Mouse (Mus musculus) hindbrain, embryonic 11.5 days (tissue): ENCODE data around the gene Tnfsf12. TPM values are rescaled to one million over a fixed set of nuclear protein-coding genes. Genes with fewer than 3 reads are reported as not detected.
A peak's percentile ranks its signal among the peaks of the same experiment; 100 is the strongest.

ENCODE experiments used
- ATAC-seq: fragments of 200-750 bp; cut with Nextera tagmentation; 2 replicates; pipeline ENCODE4 v1.8.0; 2017; ENCODE audit warnings: mild to moderate bottlenecking, moderate TSS enrichment, moderate library complexity; ENCODE audit not compliant: low FRiP score
- DNase-seq: peaks from one replicate; pipeline ENCODE4 v3.0.0-alpha.2; 2015; ENCODE audit warnings: low spot score
- H3K27ac ChIP-seq: fragments of 300-500 bp; sonication (generic); 2 replicates; pipeline ENCODE4 v1.5.1; 2014; ENCODE audit warnings: mild to moderate bottlenecking, low read depth, low read length
- H3K27me3 ChIP-seq: fragments of 300-500 bp; sonication (generic); 2 replicates; pipeline ENCODE4 v1.6.1; 2014; ENCODE audit warnings: mild to moderate bottlenecking, low read length, moderate library complexity, mixed read lengths; ENCODE audit not compliant: control insufficient read depth, insufficient read depth
- H3K36me3 ChIP-seq: fragments of 300-500 bp; sonication (generic); 2 replicates; pipeline ENCODE4 v1.6.1; 2014; ENCODE audit warnings: mild to moderate bottlenecking, low read length, moderate library complexity, mixed read lengths; ENCODE audit not compliant: control insufficient read depth, insufficient read depth
- H3K4me1 ChIP-seq: fragments of 300-500 bp; sonication (generic); replicated peaks from 2 replicates; pipeline ENCODE4 v1.6.1; 2014; ENCODE audit warnings: low read length, mixed read lengths; ENCODE audit not compliant: control insufficient read depth, insufficient read depth
- H3K4me2 ChIP-seq: fragments of 300-500 bp; sonication (generic); replicated peaks from 2 replicates; pipeline ENCODE4 v1.6.1; 2014; ENCODE audit warnings: mild to moderate bottlenecking, low read depth, low read length
- H3K4me3 ChIP-seq: fragments of 300-500 bp; sonication (generic); 2 replicates; pipeline ENCODE4 v1.5.1; 2014; ENCODE audit warnings: low read depth, low read length
- H3K9ac ChIP-seq: fragments of 300-500 bp; sonication (generic); 2 replicates; pipeline ENCODE4 v1.6.1; 2014; ENCODE audit warnings: low read depth, low read length
- H3K9me3 ChIP-seq: fragments of 300-500 bp; sonication (generic); 2 replicates; pipeline ENCODE4 v1.6.1; 2016; ENCODE audit warnings: low read length; ENCODE audit not compliant: control insufficient read depth
- WGBS: fragments of 180-500 bp; shearing (Covaris S2); extraction: QIAGEN DNeasy Blood & Tissue Kit; methylation state at CpG from one replicate; pipeline ENCODE4 v1.1.7; 2014; 5-methylcytosine and 5-hydroxymethylcytosine counted together
- polyA plus RNA-seq: library from polyadenylated mRNA; unstranded; fragments of >200 nt; fragmentation: Nextera tagmentation; extraction: Ambion mirVana; gene quantifications from 2 replicates; pipeline ENCODE4 v1.2.1, GENCODE M21; 2014

Tnfsf12 gene
- polyA plus RNA-seq, 1 experiment from 2014 or later, result 4.0 TPM

DNA sequence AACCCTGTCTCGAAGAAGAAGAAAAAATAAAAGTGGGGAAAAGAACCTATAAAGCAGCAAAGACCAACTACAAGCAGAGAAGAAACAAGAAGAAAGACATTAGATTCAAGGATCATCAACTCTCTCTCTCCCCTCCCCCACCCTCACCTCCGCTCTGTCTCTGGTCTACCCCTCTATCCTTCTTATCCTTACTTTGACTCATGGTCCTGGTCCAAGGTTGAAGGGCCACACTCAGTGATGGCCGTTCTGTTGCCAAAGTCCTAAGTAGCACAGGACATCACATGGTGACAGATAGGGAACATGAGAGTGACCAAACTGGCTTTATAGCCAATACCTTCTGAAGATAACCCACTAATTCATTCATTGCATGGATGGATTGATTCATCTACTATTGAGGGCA, 1.7 kb upstream of the Tnfsf12 start:
- 96% methylated on average over 3 of the region's 3 CpGs for WGBS

DNA sequence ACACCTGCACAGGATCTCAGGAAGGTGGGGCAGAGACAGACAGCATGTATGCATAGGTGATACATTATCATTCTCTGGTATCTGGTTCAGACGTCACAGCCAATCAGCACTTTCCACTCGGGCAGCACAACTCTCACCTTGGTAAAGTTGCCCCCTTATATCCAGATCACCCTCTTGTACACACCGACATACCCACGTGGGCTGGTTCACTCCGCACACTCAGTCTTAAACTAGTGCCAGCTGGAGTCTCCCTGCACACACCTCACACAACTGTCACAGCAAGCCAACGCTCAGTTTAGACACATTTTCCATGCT, 646 bp downstream of the Tnfsf12 start:
- Histone ChIP-seq H3K4me3 (peak overlapping the region; percentile 39; the same call in 1 of the 2 replicates), H3K4me2 (peak overlapping the region; percentile 93), H3K9ac (peak overlapping the region; percentile 79; the same call in 1 of the 2 replicates), H3K4me1 (peaks cover 7% of the 10 kb centered on the region), H3K27me3 (no peaks in the 10 kb centered on the region), H3K27ac (no peak overlapping the region), H3K36me3 (no peaks in the 10 kb centered on the region), H3K9me3 (no peaks in the 10 kb centered on the region)
- no peak for DNase-seq
- 25% methylated on average over 6 of the region's 6 CpGs for WGBS
- ATAC-seq, result no peak

More for the DNA sequence above, 1.7 kb upstream of the Tnfsf12 start:
- no peak overlapping the region for H3K27ac ChIP-seq
- DNase-seq (no peak), ATAC-seq (no peak)
- no peaks in the 10 kb centered on the region for H3K9me3 ChIP-seq
- no peak overlapping the region for H3K9ac ChIP-seq
- no peaks in the 10 kb centered on the region for H3K27me3 ChIP-seq
- no peak overlapping the region for H3K4me3 ChIP-seq
- no peak overlapping the region for H3K4me2 ChIP-seq
- H3K36me3 ChIP-seq, result no peaks in the 10 kb centered on the region
- H3K4me1 ChIP-seq, result peaks cover 7% of the 10 kb centered on the region

DNA sequence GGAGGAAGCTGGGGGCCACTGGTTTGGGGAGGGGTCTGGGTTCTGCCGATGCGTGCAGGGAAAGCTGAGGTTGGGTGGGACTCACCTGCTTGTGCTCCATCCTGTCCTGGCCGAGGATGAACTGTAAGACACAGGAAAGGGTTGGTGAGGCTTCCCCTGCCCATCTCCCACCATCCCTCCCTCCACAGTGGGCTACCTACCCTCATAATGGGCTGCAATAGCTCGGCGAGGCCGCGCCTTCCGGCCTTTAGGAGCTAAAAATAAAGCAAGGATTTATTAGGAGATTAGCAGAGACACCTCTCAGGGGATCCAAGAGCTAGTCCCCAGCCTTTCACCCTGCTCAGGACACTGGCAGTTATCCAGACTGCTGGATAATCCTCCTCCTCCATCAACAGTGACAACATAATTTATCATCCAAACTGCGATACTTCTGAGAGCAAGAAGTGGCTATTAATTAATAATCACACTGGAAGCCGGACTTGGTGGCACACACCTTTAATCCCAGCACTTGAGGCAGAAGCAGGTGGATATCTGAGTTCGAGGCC, 2.2 kb downstream of the Tnfsf12 start:
- Histone ChIP-seq H3K9me3 (no peaks in the 10 kb centered on the region), H3K27ac (no peak overlapping the region), H3K4me1 (peaks cover 7% of the 10 kb centered on the region), H3K27me3 (no peaks in the 10 kb centered on the region), H3K36me3 (no peaks in the 10 kb centered on the region), H3K4me2 (no peak overlapping the region), H3K4me3 (no peak overlapping the region), H3K9ac (0 out of 2 replicates have a peak overlapping the region, but pooled peaks have one; percentile 11)
- WGBS, result 74% methylated on average over 11 of the region's 11 CpGs
- ATAC-seq, result no peak
- no peak for DNase-seq

DNA sequence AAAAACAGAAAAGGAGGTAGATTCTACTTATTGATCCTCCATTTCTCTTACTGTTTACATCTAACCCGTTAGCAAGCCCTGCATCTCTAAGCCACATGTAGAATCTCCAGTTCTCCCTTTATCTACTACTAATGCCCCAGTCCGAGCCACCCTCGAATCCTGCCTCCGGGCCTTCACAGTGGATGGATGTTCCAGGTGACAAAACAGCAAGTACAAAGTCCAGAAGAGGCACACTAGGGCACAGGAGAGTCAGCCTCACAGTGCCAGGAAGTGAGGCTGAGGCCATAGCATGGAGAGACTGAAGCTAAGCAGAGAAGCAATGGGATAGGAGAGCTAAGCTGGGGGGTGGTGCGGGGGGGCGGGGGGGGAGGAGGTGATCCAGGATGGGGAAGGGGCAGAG, 2.8 kb downstream of the Tnfsf12 start:
- Histone ChIP-seq H3K4me2 (no peak overlapping the region), H3K9ac (no peak overlapping the region), H3K27me3 (no peaks in the 10 kb centered on the region), H3K9me3 (no peaks in the 10 kb centered on the region), H3K27ac (no peak overlapping the region), H3K4me1 (peaks cover 7% of the 10 kb centered on the region), H3K36me3 (no peaks in the 10 kb centered on the region), H3K4me3 (no peak overlapping the region)
- DNase-seq, result no peak
- WGBS, result 80% methylated on average over 6 of the region's 6 CpGs
- ATAC-seq, result no peak

DNA sequence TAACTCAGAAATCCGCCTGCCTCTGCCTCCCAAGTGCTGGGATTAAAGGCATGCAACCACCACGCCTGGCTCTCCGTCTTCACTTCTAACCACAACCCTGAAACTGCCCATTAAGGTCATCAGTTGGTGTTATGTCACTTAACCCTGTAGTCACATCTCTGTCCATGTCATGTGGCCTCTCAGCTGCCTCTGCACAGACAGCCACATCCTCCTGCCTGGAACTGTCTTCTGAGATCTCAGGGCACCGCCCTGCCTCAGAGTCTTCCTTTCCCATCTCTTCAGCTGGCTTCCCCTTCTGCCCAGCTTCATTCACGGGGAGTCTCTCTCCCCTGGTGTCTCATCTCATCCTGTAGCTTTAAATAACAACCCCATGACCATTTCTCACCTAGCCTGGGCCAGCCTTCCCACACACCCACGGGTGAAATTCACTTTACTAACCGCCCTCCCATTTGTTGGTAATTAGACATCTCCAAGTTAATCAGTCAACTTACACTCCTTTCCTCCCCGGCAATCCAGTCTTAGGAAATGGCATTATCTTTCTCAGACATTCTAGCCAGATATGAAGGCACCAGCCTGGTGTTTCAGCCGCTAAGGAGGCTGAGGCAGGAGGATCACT, 3.3 kb downstream of the Tnfsf12 start:
- H3K4me3 ChIP-seq, result no peak overlapping the region
- no peak overlapping the region for H3K9ac ChIP-seq
- no peak overlapping the region for H3K27ac ChIP-seq
- H3K4me1 ChIP-seq, result peaks cover 7% of the 10 kb centered on the region
- DNase-seq (no peak), ATAC-seq (no peak)
- H3K36me3 ChIP-seq, result no peaks in the 10 kb centered on the region
- WGBS, result 82% methylated on average over 9 of the region's 9 CpGs
- no peak overlapping the region for H3K4me2 ChIP-seq
- H3K9me3 ChIP-seq, result no peaks in the 10 kb centered on the region
- H3K27me3 ChIP-seq, result no peaks in the 10 kb centered on the region

DNA sequence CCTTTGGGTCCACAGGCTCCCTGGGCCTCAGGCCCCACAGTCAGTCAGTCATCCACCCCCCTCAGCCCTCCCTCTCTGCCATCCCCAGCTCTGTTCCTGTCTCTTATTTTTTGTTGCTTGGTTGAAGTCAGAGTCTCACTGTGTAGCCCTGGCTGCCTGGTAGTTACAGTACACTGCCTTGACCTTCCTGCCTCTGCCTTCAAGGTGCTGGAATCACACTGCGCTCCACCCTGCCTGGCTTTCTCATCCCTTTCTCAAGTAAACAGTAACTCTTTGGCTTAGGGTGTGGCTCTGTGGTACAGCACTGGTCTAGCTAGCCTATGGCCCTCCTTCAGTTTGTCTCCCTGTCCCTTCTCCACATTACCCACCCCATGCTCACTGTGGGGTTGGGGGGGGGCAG, 5.8 kb downstream of the Tnfsf12 start:
- Histone ChIP-seq H3K9me3 (no peaks in the 10 kb centered on the region), H3K36me3 (no peaks in the 10 kb centered on the region), H3K27me3 (no peaks in the 10 kb centered on the region), H3K27ac (no peak overlapping the region), H3K4me1 (no peaks in the 10 kb centered on the region), H3K9ac (no peak overlapping the region), H3K4me2 (no peak overlapping the region), H3K4me3 (no peak overlapping the region)
- DNase-seq (no peak), ATAC-seq (no peak)
- WGBS, result 92% methylated on average over 1 of the region's 1 CpGs

DNA sequence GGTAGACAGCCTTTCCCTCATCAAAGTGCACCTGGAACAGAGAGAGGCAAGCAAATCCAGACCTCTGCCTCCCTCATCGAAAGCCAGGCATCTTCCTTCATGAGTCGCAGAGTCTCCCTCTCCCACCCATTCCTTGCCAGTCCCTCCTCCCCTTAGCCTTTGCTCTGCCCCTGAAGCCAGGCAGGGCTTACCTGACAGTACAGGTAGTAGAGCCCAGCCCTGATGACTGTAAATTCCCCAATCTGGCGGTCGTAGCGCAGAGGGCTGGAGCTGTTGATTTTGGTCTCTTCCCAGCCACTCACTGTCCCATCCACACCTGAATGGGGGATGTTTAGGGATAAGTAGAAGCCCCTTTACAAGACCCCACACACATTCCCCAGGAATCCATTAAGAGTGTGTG, 8.6 kb downstream of the Tnfsf12 start:
- DNase-seq (no peak), ATAC-seq (no peak)
- no peak overlapping the region for H3K4me2 ChIP-seq
- no peaks in the 10 kb centered on the region for H3K27me3 ChIP-seq
- H3K9me3 ChIP-seq, result no peaks in the 10 kb centered on the region
- 51% methylated on average over 5 of the region's 5 CpGs for WGBS
- no peak overlapping the region for H3K27ac ChIP-seq
- no peak overlapping the region for H3K4me3 ChIP-seq
- H3K36me3 ChIP-seq, result no peaks in the 10 kb centered on the region
- no peak overlapping the region for H3K9ac ChIP-seq
- H3K4me1 ChIP-seq, result no peaks in the 10 kb centered on the region

DNA sequence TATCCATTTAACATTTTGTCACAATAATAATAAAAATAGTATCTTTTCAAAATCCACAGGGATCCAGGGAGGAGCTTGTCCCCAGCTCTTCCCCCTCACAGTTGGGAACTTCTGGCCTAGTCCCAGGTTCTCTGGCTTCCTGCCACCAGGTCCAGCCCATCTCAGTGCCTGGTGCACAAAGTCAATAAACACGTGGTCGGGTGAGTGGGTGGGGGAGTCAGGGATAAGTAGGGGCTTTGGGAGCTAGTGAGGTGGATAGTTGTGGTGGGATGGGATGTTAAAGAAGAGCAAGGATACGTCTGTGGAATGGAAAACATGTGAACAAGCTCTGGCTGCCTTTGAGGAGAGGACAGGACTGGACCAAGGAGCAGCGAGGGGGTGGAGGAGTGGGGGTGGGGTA, 9.3 kb downstream of the Tnfsf12 start:
- no peak for ATAC-seq
- no peaks in the 10 kb centered on the region for H3K27me3 ChIP-seq
- no peak overlapping the region for H3K27ac ChIP-seq
- no peak overlapping the region for H3K4me2 ChIP-seq
- H3K4me3 ChIP-seq, result no peak overlapping the region
- no peak overlapping the region for H3K9ac ChIP-seq
- no peaks in the 10 kb centered on the region for H3K9me3 ChIP-seq
- H3K4me1 ChIP-seq, result no peaks in the 10 kb centered on the region
- WGBS, result 15% methylated on average over 4 of the region's 4 CpGs
- no peak for DNase-seq
- no peaks in the 10 kb centered on the region for H3K36me3 ChIP-seq

DNA sequence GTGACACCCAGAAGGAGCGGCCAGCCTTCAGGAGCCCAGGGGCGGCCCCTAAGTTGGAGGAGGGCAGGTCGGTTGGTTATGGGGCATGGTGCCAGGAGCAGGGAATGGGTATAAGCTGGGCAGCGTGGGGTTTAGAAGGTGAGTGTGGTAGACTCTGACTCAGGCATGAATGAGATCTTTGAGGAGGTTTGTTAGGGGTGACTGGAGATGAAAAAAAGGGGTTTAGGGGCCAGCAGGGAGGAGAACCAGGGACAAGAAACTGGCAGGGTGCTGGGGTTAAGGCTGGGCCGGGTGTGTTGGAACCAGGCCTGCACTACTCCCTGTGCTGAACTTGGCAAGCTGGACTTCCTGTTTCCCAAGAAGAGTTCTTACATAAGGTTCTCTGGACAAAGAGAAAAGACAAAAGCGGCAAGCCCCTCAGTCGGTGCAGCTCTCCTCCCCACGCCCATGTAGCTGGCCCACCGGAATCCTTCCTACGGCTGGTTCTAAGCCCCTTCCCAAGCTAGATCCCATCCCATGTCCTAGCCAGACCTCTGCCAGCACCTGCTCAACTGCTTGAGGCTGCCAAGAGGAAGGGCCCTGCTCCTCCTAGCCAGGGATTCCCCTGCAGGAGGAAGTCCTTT, 10.0 kb downstream of the Tnfsf12 start, which contains the start of gene Tnfsf13:
Gene Tnfsf13 (minus strand): TSS at position 259 of the 623 bp plus-strand sequence.
- H3K27ac ChIP-seq, result no peak within 1 kb of the TSS
- no peak within 1 kb of the TSS; the same call in 1 of the 2 replicates for H3K9ac ChIP-seq
- peaks cover 3% of the 10 kb centered on the region; the same call in 1 of the 2 replicates for H3K4me1 ChIP-seq
- H3K36me3 ChIP-seq, result no peaks in the 10 kb centered on the region
- ATAC-seq, result no peak
- no peaks in the 10 kb centered on the region for H3K9me3 ChIP-seq
- WGBS, result 68% methylated on average over 10 of the region's 10 CpGs
- DNase-seq, result no peak
- H3K4me3 ChIP-seq, result no peak within 1 kb of the TSS
- no peaks in the 10 kb centered on the region for H3K27me3 ChIP-seq
- H3K4me2 ChIP-seq, result no peak within 1 kb of the TSS
